Mouse (Mus musculus): ENCODE results near the gene Igsf1.

Igsf1 gene

GRCm38 (mm10) chrX:49797213-49798019 is at the start of gene Igsf1:
Gene Igsf1, minus strand, starts transcription at chrX:49797749.
- DNase-seq, result no peak

- no peak for DNase-seq
Measured at GRCm38 (mm10) chrX:49770828-49771227, 26.7 kb downstream of the Igsf1 start.

- DNase-seq, result no peak
Measured at GRCm38 (mm10) chrX:49745192-49745591, 52.4 kb downstream of the Igsf1 start.

GRCm38 (mm10) chrX:49734959-49735358 is 62.6 kb downstream of the Igsf1 start, which contains the start of gene Olfr1321:
Gene Olfr1321, minus strand, starts transcription at chrX:49735059.
- no peak for DNase-seq
